Mouse (Mus musculus): ENCODE measurements around the gene Met.

GRCm38 (mm10) chr6:17549645-17550044 lies 86.0 kb downstream of the Met start:
- no peak for TF ChIP-seq CTCF (IDR thresholded peaks at IDR 0.05; ENCODE audit: borderline replicate concordance, control insufficient read depth, extremely low read depth, insufficient read depth, low read length, poor library complexity)
- no peak for TF ChIP-seq POLR2A (IDR thresholded peaks at IDR 0.05; ENCODE audit: control insufficient read depth, extremely low read depth, insufficient read depth, low read length, poor library complexity)

All from thymus, adult 2 months (tissue).